Mouse (Mus musculus) urinary bladder, postnatal 14 days (tissue): ENCODE results near the gene Zc3h7b.
"Not testable (repeated sequence)": the region's sequence is repeated elsewhere in the genome, so short reads cannot be mapped to it uniquely, and the experiment has no call there.

Source experiments
- DNase-seq: peaks from one replicate; pipeline ENCODE4 v3.0.0; 2021; ENCODE audit warnings: low spot score

The Zc3h7b gene

GRCm38 (mm10) chr15:81744992-81745600, at the start of gene Zc3h7b, which contains the start of gene Rangap1:
Zc3h7b (plus strand) TSS chr15:81745057.
Rangap1 (minus strand) TSS chr15:81745530.
- DNase-seq = peak; percentile 78

- no peak for DNase-seq
These were observed 47.7 kb upstream of the Zc3h7b start, which contains the start of gene Chadl for GRCm38 (mm10) chr15:81697175-81697574. Chadl (minus strand) TSS chr15:81697287.

GRCm38 (mm10) chr15:81697847-81698246, 47.0 kb upstream of the Zc3h7b start:
- no peak for DNase-seq

GRCm38 (mm10) chr15:81698532-81698931, 46.3 kb upstream of the Zc3h7b start:
- DNase-seq = no peak

GRCm38 (mm10) chr15:81700161-81700560, 44.7 kb upstream of the Zc3h7b start:
- no peak for DNase-seq

GRCm38 (mm10) chr15:81700601-81701000, 44.3 kb upstream of the Zc3h7b start:
- no peak for DNase-seq

- not testable (repeated sequence) for DNase-seq
These were observed 43.5 kb upstream of the Zc3h7b start for GRCm38 (mm10) chr15:81701350-81701749.

- no peak for DNase-seq
These were observed 42.4 kb upstream of the Zc3h7b start for GRCm38 (mm10) chr15:81702306-81703093.

- no peak for DNase-seq
These were observed 41.8 kb upstream of the Zc3h7b start for GRCm38 (mm10) chr15:81703094-81703489.

GRCm38 (mm10) chr15:81708991-81709390, 35.9 kb upstream of the Zc3h7b start:
- no peak for DNase-seq

GRCm38 (mm10) chr15:81709686-81710085, 35.2 kb upstream of the Zc3h7b start:
- DNase-seq = no peak

- no peak for DNase-seq
These were observed 34.1 kb upstream of the Zc3h7b start for GRCm38 (mm10) chr15:81710801-81711200.

- no peak for DNase-seq
These were observed 31.1 kb upstream of the Zc3h7b start for GRCm38 (mm10) chr15:81713742-81714141.

GRCm38 (mm10) chr15:81718336-81719138, 26.3 kb upstream of the Zc3h7b start:
- DNase-seq = no peak

- no peak for DNase-seq
These were observed 25.7 kb upstream of the Zc3h7b start for GRCm38 (mm10) chr15:81719139-81719531.

- DNase-seq = no peak
These were observed 22.5 kb upstream of the Zc3h7b start for GRCm38 (mm10) chr15:81722361-81722760.

- DNase-seq = no peak
These were observed 21.2 kb upstream of the Zc3h7b start for GRCm38 (mm10) chr15:81723653-81724052.

- no peak for DNase-seq
These were observed 18.9 kb upstream of the Zc3h7b start for GRCm38 (mm10) chr15:81725965-81726364.

GRCm38 (mm10) chr15:81729241-81729791, 15.5 kb upstream of the Zc3h7b start:
- peak; percentile 56 for DNase-seq

- peak; percentile 98 for DNase-seq
These were observed 14.8 kb upstream of the Zc3h7b start for GRCm38 (mm10) chr15:81729792-81730635.

GRCm38 (mm10) chr15:81735075-81735474, 9.8 kb upstream of the Zc3h7b start:
- DNase-seq = no peak
